Mouse (Mus musculus): ENCODE measurements at regions not wholly inside any gene's neighbourhood (a gene's known extent, or its start where the extent isn't known, plus 50 kb on each side); places are given as distances from the start of the nearest gene placed in this dataset.

- no peak for TF ChIP-seq EP300 (IDR thresholded peaks at IDR 0.05; ENCODE audit: low read depth)
- TF ChIP-seq CTCF (IDR thresholded peaks at IDR 0.05; ENCODE audit: low read depth) = no peak
Measured at GRCm38 (mm10) chr16:50029711-50030110, 229.4 kb downstream of the Cd47 start.
